Mouse (Mus musculus): ENCODE measurements around the gene Abracl. TPM values are rescaled to one million over a fixed set of nuclear protein-coding genes. Genes with fewer than 3 reads are reported as not detected.
A peak's percentile ranks its signal among the peaks of the same experiment; 100 is the strongest.

Abracl gene
- total RNA-seq, 2 experiments from 2014 or later, result 21.9 to 22.3 TPM

- DNase-seq, result no peak
These were observed 1.3 kb downstream of the Abracl start for GRCm38 (mm10) chr10:18021576-18022311.

- DNase-seq, result no peak
These were observed 2.2 kb downstream of the Abracl start for GRCm38 (mm10) chr10:18020846-18021245.

GRCm38 (mm10) chr10:18020443-18020842, 2.6 kb downstream of the Abracl start:
- no peak for DNase-seq

- no peak for DNase-seq
These were observed 11.3 kb downstream of the Abracl start for GRCm38 (mm10) chr10:18011761-18012160.

- no peak for DNase-seq
These were observed 13.3 kb downstream of the Abracl start for GRCm38 (mm10) chr10:18009744-18010143.

- no peak for DNase-seq
These were observed 15.0 kb downstream of the Abracl start for GRCm38 (mm10) chr10:18008118-18008517.

GRCm38 (mm10) chr10:18007243-18007642, 15.8 kb downstream of the Abracl start:
- DNase-seq, result no peak

GRCm38 (mm10) chr10:18006756-18007155, 16.3 kb downstream of the Abracl start:
- DNase-seq, result peak; percentile 35

- DNase-seq, result no peak
These were observed 17.7 kb downstream of the Abracl start for GRCm38 (mm10) chr10:18005136-18005955.

- no peak for DNase-seq
These were observed 19.0 kb downstream of the Abracl start for GRCm38 (mm10) chr10:18003966-18004637.

GRCm38 (mm10) chr10:17990576-17990975, 32.5 kb downstream of the Abracl start:
- DNase-seq, result no peak

GRCm38 (mm10) chr10:17989136-17989535, 34.0 kb downstream of the Abracl start:
- DNase-seq, result no peak

GRCm38 (mm10) chr10:17987823-17988423, 35.2 kb downstream of the Abracl start:
- no peak for DNase-seq

GRCm38 (mm10) chr10:17983313-17983712, 39.8 kb downstream of the Abracl start:
- peak; percentile 73 for DNase-seq

GRCm38 (mm10) chr10:17966090-17966489, 57.0 kb downstream of the Abracl start:
- no peak for DNase-seq

Other genes with a start within 250 kb of the Abracl start
- 10 to 100 TPM; 86.2 to 94.2 TPM for gene Txlnb, start 227.1 kb downstream of the Abracl start, total RNA-seq (2021)
- gene Heca, start 75.2 kb downstream of the Abracl start, total RNA-seq (2021), result 10 to 100 TPM; 19.3 to 22.7 TPM
- gene Reps1, start 32.6 kb upstream of the Abracl start, total RNA-seq (2021), result 10 to 100 TPM; 37.6 to 46.3 TPM
- gene Ect2l, start 187.6 kb upstream of the Abracl start, total RNA-seq (2021), result under 1 TPM; 0.34 to 0.49 TPM
- 1 to 10 TPM; 5.4 to 5.8 TPM for gene Ccdc28a, start 211.7 kb upstream of the Abracl start, total RNA-seq (2021)